ENCODE assay signal across 19 mouse cellular contexts in the genomic region with DNA sequence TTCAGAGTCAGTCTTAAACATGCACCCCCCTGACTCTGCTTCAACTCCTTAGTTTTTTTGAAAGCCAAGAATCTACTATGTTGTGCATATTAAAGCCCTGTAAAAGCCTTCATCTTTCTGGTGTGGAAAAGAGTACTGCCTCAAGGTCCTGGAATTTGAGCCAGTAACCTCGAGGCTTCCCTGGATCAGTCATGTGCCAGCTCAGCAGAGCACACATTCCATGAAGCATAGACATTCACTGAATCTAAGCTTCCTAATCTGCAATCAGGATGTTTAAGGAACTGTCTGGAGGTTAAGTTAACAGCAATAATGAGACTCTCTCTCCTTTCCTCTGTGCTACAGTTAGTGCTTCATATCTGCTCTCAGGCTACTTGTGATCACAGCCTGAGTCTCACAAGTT.
DNase-seq lines count a peak whose midpoint lies in the region; ATAC-seq and TF ChIP-seq lines count a peak whose summit lies in the region.
"Had no signal": no experiment of that assay in that cellular context is flagged by ENCODE, and none has a peak within 500 bp of the region (broad histone marks: within the 10 kb centered on the region; RNA-seq: fewer than 3 reads in every experiment).

No protein-coding gene starts in this region.

- peak; percentile 60 for ATAC-seq in Patski
- ATAC-seq: forebrain, embryonic 13.5 days; forebrain, embryonic 15.5 days; forebrain, postnatal 0 days had no signal

- POLR2A ChIA-PET in Patski (lab: Charles Lee): interaction anchor here (0.8 kb wide), 1 partner anchor 9 kb away, joined by 5 read pairs; no protein-coding TSS in a partner anchor

- peak; percentile 32 for DNase-seq in adrenal gland, adult 2 months
- no peak for DNase-seq in adrenal gland, adult 18-20 months (ENCODE audit: low spot score in 2 of 2)
- peak; percentile 28 to 29 for DNase-seq in adrenal gland, postnatal 36 days
- DNase-seq in adrenal gland, postnatal 10 days: no peak
- peak; percentile 31 for DNase-seq in 3T3-L1 (ENCODE audit: low read depth, low spot score)
- peak; percentile 6 for DNase-seq in Patski (ENCODE audit: low read depth, low spot score)
- DNase-seq in thymus, postnatal 14 days: no peak
- DNase-seq: cerebellum, adult 11 months; cerebellum, adult 18-20 months; cerebellum, adult 8-10 months; cerebellum, adult 9-11 months; cerebellum, postnatal 14 days; cerebellum, postnatal 36 days; embryo, embryonic 11 days; forebrain, postnatal 0 days had no signal

- H3K27me3 ChIP-seq in Patski: no peaks in the 10 kb centered on the region
- H3K27me3 ChIP-seq: embryonic facial prominence, embryonic 13.5 days; embryonic facial prominence, embryonic 15.5 days; forebrain, embryonic 13.5 days; forebrain, embryonic 15.5 days had no signal

- CTCF ChIA-PET in Patski (lab: Charles Lee): no interaction called here

- TF ChIP-seq CTCF in Patski (IDR thresholded peaks at IDR 0.05): no peak

- in situ Hi-C loops in Patski (cut with MboI; ENCODE audit: low pct_unique_long_range_greater_than_20kb): no loop called here

Comparison
In these comparisons a context has a peak if more than half of its experiments do, and no peak if none do; other contexts are left out.
1. DNase-seq: peak in adrenal gland, adult 2 months (single experiment), adrenal gland, postnatal 36 days (2 of 2), 3T3-L1 (single experiment) and Patski (single experiment); none in adrenal gland, adult 18-20 months (0 of 2), adrenal gland, postnatal 10 days (single experiment) and thymus, postnatal 14 days (single experiment).